ENCODE assay signal across 13 mouse cellular contexts in the genomic region with DNA sequence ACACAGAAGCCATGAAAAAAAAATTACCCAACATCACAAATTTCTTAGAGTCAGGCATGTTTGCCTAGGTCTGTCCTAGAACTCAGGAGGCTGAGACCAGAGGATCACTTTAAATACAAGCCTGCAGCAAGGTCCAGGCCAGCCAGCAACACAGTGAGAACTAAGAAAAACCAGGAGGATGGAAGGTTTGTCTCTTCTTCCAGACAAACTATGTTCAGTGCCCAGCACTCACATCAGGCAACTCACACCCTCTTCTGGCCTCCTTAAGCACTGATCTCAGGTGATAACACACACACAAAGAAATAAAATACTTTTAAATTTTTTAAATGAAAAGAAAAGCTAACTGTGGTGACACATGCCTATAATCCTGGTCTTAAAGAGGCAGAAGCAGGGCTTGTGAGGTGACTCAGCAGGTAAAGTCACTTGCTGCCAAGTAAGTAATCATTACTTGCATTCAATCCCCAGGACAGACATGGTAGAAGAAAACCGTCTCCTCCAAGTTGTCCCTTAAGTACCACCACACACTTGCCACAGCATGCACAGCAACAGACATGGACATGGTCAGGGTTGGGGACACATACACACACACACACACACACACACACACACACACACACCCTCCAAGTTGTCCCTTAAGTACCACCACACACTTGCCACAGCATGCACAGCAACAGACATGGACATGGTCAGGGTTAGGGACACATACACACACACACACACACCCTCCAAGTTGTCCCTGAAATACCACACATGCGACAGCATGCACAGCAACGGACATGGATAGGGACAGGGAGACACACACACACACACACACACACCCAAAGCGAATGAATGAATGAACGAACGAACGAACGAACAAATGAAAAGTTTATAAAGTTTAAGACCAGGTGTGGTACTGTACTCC. TPM values are rescaled to one million over a fixed set of nuclear protein-coding genes. Genes with fewer than 3 reads are reported as not detected.
A peak's percentile ranks its signal among the peaks of the same experiment; 100 is the strongest.
DNase-seq lines count a peak whose midpoint lies in the region; ATAC-seq and TF ChIP-seq lines count a peak whose summit lies in the region.
"Had no signal": no experiment of that assay in that cellular context is flagged by ENCODE, and none has a peak within 500 bp of the region (broad histone marks: within the 10 kb centered on the region; RNA-seq: fewer than 3 reads in every experiment).

No protein-coding gene starts in this region.

- peaks cover 10% of the 10 kb centered on the region for H3K4me1 ChIP-seq in forebrain, embryonic 13.5 days
- H3K4me1 ChIP-seq in forebrain, embryonic 11.5 days (replicated peaks; ENCODE audit: control insufficient read depth, insufficient read depth, low read length) = no peaks in the 10 kb centered on the region
- peaks cover 68% of the 10 kb centered on the region for H3K4me1 ChIP-seq in megakaryocyte, embryonic 14.5 days
- no peaks in the 10 kb centered on the region for H3K4me1 ChIP-seq in intestine, postnatal 0 days (replicated peaks; ENCODE audit: control insufficient read depth, insufficient read depth, low read length)
- H3K4me1 ChIP-seq in stomach, embryonic 14.5 days (ENCODE audit: control insufficient read depth, insufficient read depth, low read length) = 0 out of 2 replicates have a peak, but pooled peaks cover 4% of the 10 kb centered on the region

- H3K9ac ChIP-seq in forebrain, embryonic 13.5 days = no peak overlapping the region
- H3K9ac ChIP-seq in forebrain, embryonic 11.5 days (ENCODE audit: low read length) = no peak overlapping the region
- H3K9ac ChIP-seq in intestine, postnatal 0 days (ENCODE audit: low read depth, low read length) = no peak overlapping the region
- no peak overlapping the region for H3K9ac ChIP-seq in stomach, embryonic 14.5 days (replicated peaks; ENCODE audit: low read depth, low read length)
- H3K9ac ChIP-seq: limb, embryonic 15.5 days had no signal

- 0 out of 2 replicates have a peak, but pooled peaks have one; percentile 5 for TF ChIP-seq CTCF in intestine, postnatal 0 days (IDR thresholded peaks at IDR 0.05; ENCODE audit: low read depth)

- H3K27me3 ChIP-seq in forebrain, embryonic 13.5 days = no peaks in the 10 kb centered on the region
- H3K27me3 ChIP-seq in forebrain, embryonic 11.5 days (ENCODE audit: control insufficient read depth, insufficient read depth, low read length) = no peaks in the 10 kb centered on the region
- no peaks in the 10 kb centered on the region for H3K27me3 ChIP-seq in megakaryocyte, embryonic 14.5 days (replicated peaks)
- H3K27me3 ChIP-seq in intestine, postnatal 0 days (replicated peaks; ENCODE audit: control insufficient read depth, insufficient read depth, low read length) = no peaks in the 10 kb centered on the region
- no peaks in the 10 kb centered on the region for H3K27me3 ChIP-seq in stomach, embryonic 14.5 days (ENCODE audit: control insufficient read depth, insufficient read depth, low read length)
- H3K27me3 ChIP-seq: limb, embryonic 15.5 days had no signal

- WGBS in forebrain, embryonic 13.5 days = 91% methylated on average over 8 of the region's 8 CpGs
- WGBS in forebrain, embryonic 11.5 days = 97% methylated on average over 8 of the region's 8 CpGs
- 90% methylated on average over 8 of the region's 8 CpGs for WGBS in intestine, postnatal 0 days
- 94% methylated on average over 8 of the region's 8 CpGs for WGBS in stomach, embryonic 14.5 days

- H3K4me3 ChIP-seq in forebrain, embryonic 13.5 days = no peak overlapping the region
- H3K4me3 ChIP-seq in forebrain, embryonic 11.5 days (ENCODE audit: low read depth, low read length) = no peak overlapping the region
- H3K4me3 ChIP-seq in megakaryocyte, embryonic 14.5 days (replicated peaks) = peak overlapping the region; percentile 56
- no peak overlapping the region for H3K4me3 ChIP-seq in intestine, postnatal 0 days (ENCODE audit: low read depth, low read length)
- H3K4me3 ChIP-seq in stomach, embryonic 14.5 days (ENCODE audit: low read depth, low read length) = no peak overlapping the region
- H3K4me3 ChIP-seq: limb, embryonic 15.5 days had no signal

- H3K4me2 ChIP-seq in forebrain, embryonic 13.5 days = no peak overlapping the region
- no peak overlapping the region for H3K4me2 ChIP-seq in forebrain, embryonic 11.5 days (ENCODE audit: low read depth, low read length, severe bottlenecking)
- no peak overlapping the region for H3K4me2 ChIP-seq in intestine, postnatal 0 days (replicated peaks; ENCODE audit: low read depth)
- H3K4me2 ChIP-seq in stomach, embryonic 14.5 days (replicated peaks; ENCODE audit: low read depth, low read length) = no peak overlapping the region
- H3K4me2 ChIP-seq: limb, embryonic 15.5 days had no signal

- H3K36me3 ChIP-seq in forebrain, embryonic 13.5 days (ENCODE audit: poor library complexity, severe bottlenecking) = peaks cover 4% of the 10 kb centered on the region; the same call in 1 of the 2 replicates
- H3K36me3 ChIP-seq in forebrain, embryonic 11.5 days (ENCODE audit: control insufficient read depth, insufficient read depth, low read length) = no peaks in the 10 kb centered on the region; the same call in 1 of the 2 replicates
- H3K36me3 ChIP-seq in megakaryocyte, embryonic 14.5 days (replicated peaks; ENCODE audit: low read length) = peaks cover 21% of the 10 kb centered on the region
- H3K36me3 ChIP-seq in intestine, postnatal 0 days (ENCODE audit: control insufficient read depth, insufficient read depth) = no peaks in the 10 kb centered on the region
- no peaks in the 10 kb centered on the region for H3K36me3 ChIP-seq in stomach, embryonic 14.5 days (ENCODE audit: control insufficient read depth, insufficient read depth, low read length)
- H3K36me3 ChIP-seq: limb, embryonic 15.5 days had no signal

- no peaks in the 10 kb centered on the region; the same call in 1 of the 2 replicates for H3K9me3 ChIP-seq in forebrain, embryonic 13.5 days (replicated peaks)
- no peaks in the 10 kb centered on the region for H3K9me3 ChIP-seq in forebrain, embryonic 11.5 days (ENCODE audit: control insufficient read depth, low read length)
- no peaks in the 10 kb centered on the region for H3K9me3 ChIP-seq in megakaryocyte, embryonic 14.5 days
- no peaks in the 10 kb centered on the region for H3K9me3 ChIP-seq in intestine, postnatal 0 days (ENCODE audit: control insufficient read depth)
- no peaks in the 10 kb centered on the region for H3K9me3 ChIP-seq in stomach, embryonic 14.5 days (ENCODE audit: control insufficient read depth, low read depth, low read length)
- H3K9me3 ChIP-seq: limb, embryonic 15.5 days had no signal

- DNase-seq in forebrain, embryonic 11.5 days (ENCODE audit: low spot score) = no peak
- DNase-seq in adrenal gland, postnatal 14 days = no peak
- no peak for DNase-seq in left cerebral cortex, postnatal 10 days (ENCODE audit: extremely low spot score in 1 of 2, low spot score in 2 of 2)
- DNase-seq: gastrocnemius, postnatal 10 days; heart, postnatal 36 days; kidney, postnatal 14 days; right cerebral cortex, postnatal 14 days had no signal

- intact Hi-C loops in left cerebral cortex, postnatal 10 days (cut with DNase I) = no loop called here

- H3K27ac ChIP-seq in forebrain, embryonic 13.5 days = no peak overlapping the region
- H3K27ac ChIP-seq in forebrain, embryonic 11.5 days (ENCODE audit: low read depth, low read length) = no peak overlapping the region
- H3K27ac ChIP-seq in intestine, postnatal 0 days (ENCODE audit: low read depth, low read length) = no peak overlapping the region
- H3K27ac ChIP-seq in stomach, embryonic 14.5 days (ENCODE audit: low read length) = no peak overlapping the region
- H3K27ac ChIP-seq: limb, embryonic 15.5 days had no signal

- ATAC-seq in forebrain, embryonic 13.5 days = 0 out of 2 replicates have a peak, but pooled peaks have one; percentile 27
- ATAC-seq in forebrain, embryonic 11.5 days (replicated peaks; ENCODE audit: low FRiP score) = no peak
- no peak for ATAC-seq in megakaryocyte, adult 5-6 weeks (ENCODE audit: poor library complexity, severe bottlenecking)
- ATAC-seq in intestine, postnatal 0 days = no peak
- 0 out of 2 replicates have a peak, but pooled peaks have one; percentile 10 for ATAC-seq in stomach, embryonic 14.5 days (ENCODE audit: insufficient number of reproducible peaks, insufficient read depth, low FRiP score, low read depth)

RNA-seq across cellular contexts. Expression of a gene that starts 16.1 kb away (rescaled TPM):
- 73.5 and 81.0 TPM in 2 replicates for polyA plus RNA-seq in forebrain, embryonic 13.5 days (2015; fragmentation: Nextera tagmentation; extraction: Ambion mirVana)
- 77.9 and 83.7 TPM in 2 replicates for polyA plus RNA-seq in forebrain, embryonic 11.5 days (2014; fragmentation: Nextera tagmentation; extraction: Ambion mirVana)
- polyA plus RNA-seq in megakaryocyte, embryonic 14.5 days (2012; ENCODE audit: insufficient read depth, low replicate concordance) = 15.6 and 32.8 TPM in 2 replicates
- total RNA-seq in megakaryocyte, adult 5-6 weeks (2015) = 64.4 and 71.4 TPM in 2 replicates
- total RNA-seq in megakaryocyte, adult 5-6 weeks (2017) = 59.6 and 64.4 TPM in 2 replicates
- polyA plus RNA-seq in intestine, postnatal 0 days (2015; fragmentation: Nextera tagmentation; extraction: Ambion mirVana) = 40.7 and 42.6 TPM in 2 replicates
- 94.8 and 105 TPM in 2 replicates for polyA plus RNA-seq in stomach, embryonic 14.5 days (2014; fragmentation: Nextera tagmentation; extraction: Ambion mirVana)
- 88.5 and 102 TPM in 2 replicates for total RNA-seq in adrenal gland, postnatal 14 days (2021)
- 10 to 100 TPM; 62.2 to 65.7 TPM for total RNA-seq in left cerebral cortex, postnatal 10 days (2021)

RNA-seq across cellular contexts. Expression of a gene that starts 44.5 kb away (rescaled TPM):
- 255 and 275 TPM in 2 replicates for polyA plus RNA-seq in forebrain, embryonic 13.5 days (2015; fragmentation: Nextera tagmentation; extraction: Ambion mirVana)
- 244 and 285 TPM in 2 replicates for polyA plus RNA-seq in forebrain, embryonic 11.5 days (2014; fragmentation: Nextera tagmentation; extraction: Ambion mirVana)
- 7.4 and 93.3 TPM in 2 replicates for polyA plus RNA-seq in megakaryocyte, embryonic 14.5 days (2012; ENCODE audit: insufficient read depth, low replicate concordance)
- 112 and 124 TPM in 2 replicates for total RNA-seq in megakaryocyte, adult 5-6 weeks (2015)
- total RNA-seq in megakaryocyte, adult 5-6 weeks (2017) = 69.1 and 84.8 TPM in 2 replicates
- 183 and 185 TPM in 2 replicates for polyA plus RNA-seq in intestine, postnatal 0 days (2015; fragmentation: Nextera tagmentation; extraction: Ambion mirVana)
- 213 and 215 TPM in 2 replicates for polyA plus RNA-seq in stomach, embryonic 14.5 days (2014; fragmentation: Nextera tagmentation; extraction: Ambion mirVana)
- 89.7 and 95.2 TPM in 2 replicates for total RNA-seq in adrenal gland, postnatal 14 days (2021)
- total RNA-seq in left cerebral cortex, postnatal 10 days (2021) = 10 to 100 TPM; 63.8 to 68.2 TPM

RNA-seq across cellular contexts. Expression of a gene that starts 59.6 kb away (rescaled TPM):
- 25.3 and 25.7 TPM in 2 replicates for polyA plus RNA-seq in forebrain, embryonic 13.5 days (2015; fragmentation: Nextera tagmentation; extraction: Ambion mirVana)
- polyA plus RNA-seq in forebrain, embryonic 11.5 days (2014; fragmentation: Nextera tagmentation; extraction: Ambion mirVana) = 41.1 and 45.1 TPM in 2 replicates
- polyA plus RNA-seq in megakaryocyte, embryonic 14.5 days (2012; ENCODE audit: insufficient read depth, low replicate concordance) = 3.9 and 15.5 TPM in 2 replicates
- total RNA-seq in megakaryocyte, adult 5-6 weeks (2015) = 24.2 and 26.0 TPM in 2 replicates
- total RNA-seq in megakaryocyte, adult 5-6 weeks (2017) = 38.2 and 39.7 TPM in 2 replicates
- 10.5 and 12.1 TPM in 2 replicates for polyA plus RNA-seq in intestine, postnatal 0 days (2015; fragmentation: Nextera tagmentation; extraction: Ambion mirVana)
- 21.0 and 21.5 TPM in 2 replicates for polyA plus RNA-seq in stomach, embryonic 14.5 days (2014; fragmentation: Nextera tagmentation; extraction: Ambion mirVana)
- 35.5 and 38.1 TPM in 2 replicates for total RNA-seq in adrenal gland, postnatal 14 days (2021)
- 10 to 100 TPM; 73.4 to 78.8 TPM for total RNA-seq in left cerebral cortex, postnatal 10 days (2021)

Comparison
In these comparisons a context has a peak if more than half of its experiments do, and no peak if none do; other contexts are left out.
1. ATAC-seq: peak in forebrain, embryonic 13.5 days (single experiment) and stomach, embryonic 14.5 days (single experiment); none in forebrain, embryonic 11.5 days (single experiment), megakaryocyte, adult 5-6 weeks (single experiment) and intestine, postnatal 0 days (single experiment).